Mouse (Mus musculus) myocyte (in vitro differentiated cells): ENCODE measurements around the gene AW551984.

Experiments
- MAX ChIP-seq: IDR thresholded peaks from one replicate; pipeline ENCODE4 v1.6.1; 2011; ENCODE audit warnings: low read depth, mild to moderate bottlenecking, control low read depth
- MYOD1 ChIP-seq, 3 experiments: IDR thresholded peaks; one replicate each; pipeline ENCODE4 v1.6.1; 2011; ENCODE audit warnings: control low read depth in 2 of 3, low read depth in 2 of 3, mild to moderate bottlenecking in 2 of 3, moderate library complexity in 1 of 3; ENCODE audit not compliant: insufficient read length in 2 of 3, control insufficient read depth in 1 of 3
- POLR2A ChIP-seq: IDR thresholded peaks from one replicate; pipeline ENCODE4 v1.6.1; 2011; ENCODE audit warnings: low read depth, mild to moderate bottlenecking, control low read depth, moderate library complexity; ENCODE audit not compliant: insufficient read length
- REST ChIP-seq: IDR thresholded peaks from one replicate; pipeline ENCODE4 v1.6.1; 2011; ENCODE audit warnings: mild to moderate bottlenecking, control low read depth, moderate library complexity; ENCODE audit not compliant: insufficient read depth, insufficient read length
- TCF12 ChIP-seq: IDR thresholded peaks from one replicate; pipeline ENCODE4 v1.6.1; 2011; ENCODE audit warnings: mild to moderate bottlenecking, control low read depth; ENCODE audit not compliant: poor library complexity, insufficient read depth, severe bottlenecking
- TCF3 ChIP-seq: IDR thresholded peaks from one replicate; pipeline ENCODE4 v1.6.1; 2011; ENCODE audit warnings: low read depth, control low read depth; ENCODE audit not compliant: insufficient read length
- USF1 ChIP-seq: IDR thresholded peaks from one replicate; pipeline ENCODE4 v1.6.1; 2011; ENCODE audit warnings: low read depth, mild to moderate bottlenecking, control low read depth, moderate library complexity

- TF ChIP-seq MAX (no peak), USF1 (no peak), REST (no peak), TCF3 (no peak), MYOD1 (IDR thresholded peaks at IDR 0.05; ENCODE audit: control insufficient read depth in 1 of 3, insufficient read length in 2 of 3, low read depth in 2 of 3) (no peak), POLR2A (no peak), TCF12 (no peak)
These were observed 814 bp downstream of the AW551984 start for GRCm38 (mm10) chr9:39603333-39603845.
